Mouse (Mus musculus) brain, adult 2 months (tissue): ENCODE measurements around the gene Slc4a3.
A peak's percentile ranks its signal among the peaks of the same experiment; 100 is the strongest.

ENCODE experiments used
- DNase-seq: peaks from one replicate; pipeline ENCODE4 v3.0.0; 2011; ENCODE audit warnings: low read depth, low spot score

The Slc4a3 gene

GRCm38 (mm10) chr1:75521321-75522031 lies 24.6 kb upstream of the Slc4a3 start, which contains the start of gene Stk11ip:
Stk11ip (plus strand) TSS chr1:75521529.
- peak; percentile 96 for DNase-seq

- no peak for DNase-seq
Observed at GRCm38 (mm10) chr1:75524679-75525078, 21.4 kb upstream of the Slc4a3 start.

- peak; percentile 30 for DNase-seq
Observed at GRCm38 (mm10) chr1:75530546-75530945, 15.5 kb upstream of the Slc4a3 start.

- no peak for DNase-seq
Observed at GRCm38 (mm10) chr1:75532280-75533172, 13.5 kb upstream of the Slc4a3 start.

GRCm38 (mm10) chr1:75533325-75534252 lies 12.5 kb upstream of the Slc4a3 start:
- no peak for DNase-seq

- no peak for DNase-seq
Observed at GRCm38 (mm10) chr1:75537587-75537986, 8.5 kb upstream of the Slc4a3 start.

GRCm38 (mm10) chr1:75538597-75539190 lies 7.4 kb upstream of the Slc4a3 start:
- no peak for DNase-seq

GRCm38 (mm10) chr1:75541496-75541895 lies 4.6 kb upstream of the Slc4a3 start:
- no peak for DNase-seq

GRCm38 (mm10) chr1:75544351-75544750 lies 1.7 kb upstream of the Slc4a3 start:
- no peak for DNase-seq

- DNase-seq, result no peak
Observed at GRCm38 (mm10) chr1:75547351-75547750, 1.3 kb downstream of the Slc4a3 start.

GRCm38 (mm10) chr1:75548083-75548482 lies 2.0 kb downstream of the Slc4a3 start:
- no peak for DNase-seq

GRCm38 (mm10) chr1:75548871-75549270 lies 2.8 kb downstream of the Slc4a3 start:
- DNase-seq, result peak; percentile 49

- no peak for DNase-seq
Observed at GRCm38 (mm10) chr1:75549289-75550279, 3.5 kb downstream of the Slc4a3 start.

GRCm38 (mm10) chr1:75550586-75550985 lies 4.5 kb downstream of the Slc4a3 start:
- DNase-seq, result no peak

- DNase-seq, result no peak
Observed at GRCm38 (mm10) chr1:75555680-75556079, 9.6 kb downstream of the Slc4a3 start.

GRCm38 (mm10) chr1:75556143-75556781 lies 10.2 kb downstream of the Slc4a3 start:
- peak; percentile 84 for DNase-seq

- no peak for DNase-seq
Observed at GRCm38 (mm10) chr1:75557041-75557440, 11.0 kb downstream of the Slc4a3 start.

GRCm38 (mm10) chr1:75558388-75559178 lies 12.5 kb downstream of the Slc4a3 start:
- no peak for DNase-seq
